Mouse (Mus musculus) heart, embryonic 14.5 days (tissue): ENCODE measurements around the gene Glrx. TPM values are rescaled to one million over a fixed set of nuclear protein-coding genes. Genes with fewer than 3 reads are reported as not detected.

Source experiments
- polyA plus RNA-seq: library from polyadenylated mRNA; unstranded; fragments of >200 nt; fragmentation: Nextera tagmentation; extraction: Ambion mirVana; gene quantifications from 2 replicates; pipeline ENCODE4 v1.2.1, GENCODE M21; 2014

The Glrx gene
- polyA plus RNA-seq, 1 experiment from 2014 or later, result 143 TPM

Other genes with a start within 250 kb of the Glrx start
- 3.6 and 3.8 TPM in 2 replicates for gene Ell2, start 133.1 kb upstream of the Glrx start, polyA plus RNA-seq
- 34.5 and 35.0 TPM in 2 replicates for gene Rhobtb3, start 104.1 kb downstream of the Glrx start, polyA plus RNA-seq
- 0.46 TPM in 1 of 2 replicates, not detected in the other for gene Spata9, start 127.3 kb downstream of the Glrx start, polyA plus RNA-seq
- 15.3 and 15.8 TPM in 2 replicates for gene Rfesd, start 178.9 kb downstream of the Glrx start, polyA plus RNA-seq
- not detected in 2 replicates for gene Gpr150, start 217.1 kb downstream of the Glrx start, polyA plus RNA-seq